Mouse (Mus musculus): Measurements from ENCODE around the gene Rapgef1. TPM values are rescaled to one million over a fixed set of nuclear protein-coding genes. Genes with fewer than 3 reads are reported as not detected.

The Rapgef1 gene
- total RNA-seq, 2 experiments from 2014 or later, result 83.8 to 88.5 TPM

DNA sequence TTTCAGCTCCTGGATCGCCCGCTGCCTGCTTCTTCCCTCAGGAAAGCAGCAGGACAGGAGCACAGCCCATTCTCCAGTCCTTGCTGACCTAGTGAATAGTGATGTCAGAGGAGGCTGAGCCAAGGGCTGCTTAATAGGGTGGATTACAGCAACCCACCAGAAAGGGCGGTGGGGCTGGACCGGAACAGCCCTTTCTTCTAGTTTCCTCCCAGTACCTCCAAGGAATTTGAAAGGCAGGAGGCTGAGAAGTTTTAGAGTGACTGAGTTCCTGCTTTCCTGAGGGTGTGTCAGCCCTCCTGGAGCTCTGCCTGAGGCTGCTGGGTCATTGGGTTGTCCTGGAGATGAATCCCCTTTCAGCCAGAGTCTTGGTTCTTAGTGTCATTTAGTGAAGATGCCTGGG lies 23.9 kb downstream of the Rapgef1 start:
- DNase-seq (ENCODE audit: low spot score in 2 of 2), result no peak

- DNase-seq (ENCODE audit: low spot score in 2 of 2), result no peak
These were observed 25.6 kb downstream of the Rapgef1 start for GRCm38 (mm10) chr2:29645071-29645628.

GRCm38 (mm10) chr2:29646613-29647012 lies 27.1 kb downstream of the Rapgef1 start:
- no peak for DNase-seq (ENCODE audit: low spot score in 2 of 2)

DNA sequence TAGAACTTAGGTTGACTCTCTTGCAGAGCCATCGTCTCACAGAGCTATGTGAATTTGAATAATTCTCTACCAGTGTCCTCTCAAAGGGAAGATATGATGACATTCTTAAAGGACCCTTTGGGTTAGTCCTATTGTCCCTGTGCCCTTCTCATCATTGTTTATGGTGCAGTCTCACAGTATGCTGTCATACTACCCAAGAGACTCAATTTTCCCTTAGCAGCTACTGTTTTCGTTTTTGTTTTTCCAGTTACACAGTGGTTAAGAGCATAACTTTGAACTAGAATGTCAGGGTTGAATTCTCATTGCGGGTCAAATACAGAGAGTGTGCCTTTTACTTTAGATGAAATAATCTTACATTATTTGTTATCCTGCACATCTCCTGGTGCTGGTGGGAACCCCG lies 27.6 kb downstream of the Rapgef1 start:
- DNase-seq (ENCODE audit: low spot score in 2 of 2), result no peak

GRCm38 (mm10) chr2:29647808-29648207 lies 28.3 kb downstream of the Rapgef1 start:
- DNase-seq (ENCODE audit: low spot score in 2 of 2), result peak; percentile 46 to 71

- no peak for DNase-seq (ENCODE audit: low spot score in 2 of 2)
These were observed 29.7 kb downstream of the Rapgef1 start for GRCm38 (mm10) chr2:29648956-29649794.

DNA sequence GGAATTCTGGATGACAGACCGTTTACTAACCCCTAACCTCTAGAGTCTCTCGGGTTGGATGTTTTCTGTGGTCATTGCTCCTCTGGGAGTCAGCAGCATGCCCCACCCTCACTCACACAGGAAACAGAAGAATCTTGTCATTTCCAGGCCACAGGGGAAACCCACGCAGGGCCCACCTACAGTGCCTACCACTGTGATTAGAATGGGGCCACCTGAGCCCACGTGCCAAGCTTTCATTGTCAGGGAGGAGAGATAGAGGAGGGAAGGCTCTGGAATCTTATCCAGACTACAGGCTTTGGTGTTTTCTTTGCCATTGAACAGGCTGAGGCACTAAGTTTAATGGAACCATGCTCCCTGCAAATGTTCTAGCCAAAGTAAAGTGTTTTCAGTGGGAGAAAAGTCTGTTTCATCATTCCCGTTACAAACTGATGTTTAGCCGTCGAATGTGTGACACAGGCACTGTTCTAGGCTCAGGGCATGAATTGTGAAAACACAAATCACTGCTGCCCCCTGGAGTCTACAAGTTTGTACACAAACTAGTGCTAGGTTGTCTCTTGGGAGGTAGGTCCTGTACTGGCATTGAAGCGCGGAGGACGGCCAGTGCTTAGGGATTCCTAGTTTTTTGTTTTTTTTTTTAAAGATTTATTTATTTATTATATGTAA lies 30.4 kb downstream of the Rapgef1 start:
- DNase-seq (ENCODE audit: low spot score in 2 of 2), result peak in 1 of 2 experiments; percentile 50

DNA sequence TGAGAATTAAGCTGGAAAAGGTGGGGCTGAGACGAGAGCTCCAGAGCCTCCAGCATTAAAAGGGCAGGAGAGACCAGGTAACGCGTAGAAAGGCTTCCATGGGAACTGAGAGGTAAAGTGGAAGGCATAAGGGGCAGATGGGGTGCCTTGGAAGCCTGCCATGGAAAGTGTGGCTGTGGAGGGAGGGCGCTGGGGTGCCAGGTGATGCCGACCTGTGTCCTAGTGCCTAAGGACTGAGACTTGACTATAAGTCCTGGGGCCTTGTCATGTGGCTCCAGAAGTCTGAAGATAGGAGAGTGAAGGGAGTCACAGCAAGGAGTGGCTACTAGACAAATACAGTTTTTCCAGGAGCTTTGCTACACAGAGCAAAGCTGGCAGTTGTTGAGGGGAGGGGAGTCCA lies 32.4 kb downstream of the Rapgef1 start:
- DNase-seq (ENCODE audit: low spot score in 2 of 2), result no peak

- no peak for DNase-seq (ENCODE audit: low spot score in 2 of 2)
These were observed 35.9 kb downstream of the Rapgef1 start for GRCm38 (mm10) chr2:29655433-29655832.

DNA sequence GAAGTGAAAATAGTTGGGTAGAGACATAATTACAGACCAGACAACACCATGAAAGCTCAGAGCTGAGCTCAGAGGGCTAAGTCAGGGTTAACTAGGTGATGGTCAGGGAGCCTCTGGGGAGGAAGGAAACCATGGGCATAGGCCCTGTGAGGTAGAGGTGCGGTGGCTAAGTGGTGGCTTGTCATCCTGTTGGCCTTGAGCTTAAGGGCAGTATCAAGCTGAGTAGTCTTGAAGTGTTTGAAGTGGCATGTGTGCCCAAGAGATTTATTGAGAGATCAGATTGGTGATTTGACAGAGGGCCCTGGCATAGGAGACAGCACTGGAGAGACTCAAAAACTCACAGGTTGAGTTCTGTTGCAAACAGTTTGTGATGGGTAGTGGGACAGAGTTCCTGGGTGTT lies 36.6 kb downstream of the Rapgef1 start:
- DNase-seq (ENCODE audit: low spot score in 2 of 2), result no peak

GRCm38 (mm10) chr2:29657089-29657488 lies 37.6 kb downstream of the Rapgef1 start:
- no peak for DNase-seq (ENCODE audit: low spot score in 2 of 2)

GRCm38 (mm10) chr2:29661751-29662191 lies 42.3 kb downstream of the Rapgef1 start:
- DNase-seq (ENCODE audit: low spot score in 2 of 2), result no peak

- DNase-seq (ENCODE audit: low spot score in 2 of 2), result no peak
These were observed 43.8 kb downstream of the Rapgef1 start for GRCm38 (mm10) chr2:29663260-29663877.

GRCm38 (mm10) chr2:29665421-29665820 lies 45.9 kb downstream of the Rapgef1 start:
- no peak for DNase-seq (ENCODE audit: low spot score in 2 of 2)

GRCm38 (mm10) chr2:29666589-29666988 lies 47.1 kb downstream of the Rapgef1 start:
- no peak for DNase-seq (ENCODE audit: low spot score in 2 of 2)

DNA sequence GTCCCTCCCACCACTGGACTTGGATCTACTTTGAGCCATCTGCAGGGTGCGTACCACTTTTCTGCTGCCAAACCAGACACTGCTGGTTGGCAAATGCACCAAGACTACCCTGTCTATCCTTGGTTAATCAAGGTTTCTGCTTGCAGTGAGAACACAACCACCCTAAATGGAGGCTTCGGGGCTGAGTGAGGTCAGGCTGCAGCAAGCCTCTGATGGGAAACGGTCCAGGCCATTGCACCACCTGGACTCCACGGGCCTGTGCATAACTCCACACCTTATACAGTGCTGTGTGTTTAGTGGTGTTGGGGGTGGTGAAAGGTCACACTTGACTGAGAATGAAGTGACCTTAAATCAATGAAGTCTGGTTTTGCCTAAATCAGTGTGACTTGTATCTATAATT lies 47.6 kb downstream of the Rapgef1 start:
- no peak for DNase-seq (ENCODE audit: low spot score in 2 of 2)

DNA sequence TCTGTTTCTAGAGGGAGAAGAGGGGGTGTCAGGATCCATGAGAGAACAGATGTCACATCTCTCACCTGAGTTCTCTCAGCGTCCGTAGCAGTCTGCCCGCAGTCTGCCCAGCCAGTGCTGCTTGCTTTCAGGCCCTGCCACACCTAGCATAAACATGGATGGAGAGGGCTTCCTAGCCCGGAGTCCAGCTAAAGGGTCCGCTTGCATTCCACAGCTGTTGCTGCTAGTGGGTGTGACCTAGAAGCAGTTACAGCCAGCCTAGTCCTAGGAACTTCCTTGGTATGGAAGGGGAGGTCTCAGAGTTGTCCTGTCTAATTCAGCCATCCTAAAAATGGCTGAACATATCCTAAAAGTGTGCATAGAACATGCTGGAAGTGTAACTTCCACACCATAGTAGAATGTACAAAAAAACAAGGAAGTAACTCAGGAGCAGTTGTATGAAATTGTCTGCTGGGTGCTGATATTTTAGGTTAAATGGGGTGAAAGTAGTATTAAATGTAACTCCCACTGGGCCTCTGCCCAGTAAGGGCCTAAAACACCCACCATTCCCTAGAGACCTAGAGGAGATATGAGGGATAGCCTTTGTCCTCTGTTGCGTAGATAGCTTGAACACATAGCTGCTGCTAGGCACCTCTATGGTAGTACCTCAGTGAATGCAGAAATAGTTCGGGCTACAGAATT lies 48.6 kb downstream of the Rapgef1 start:
- no peak for DNase-seq (ENCODE audit: low spot score in 2 of 2)

DNA sequence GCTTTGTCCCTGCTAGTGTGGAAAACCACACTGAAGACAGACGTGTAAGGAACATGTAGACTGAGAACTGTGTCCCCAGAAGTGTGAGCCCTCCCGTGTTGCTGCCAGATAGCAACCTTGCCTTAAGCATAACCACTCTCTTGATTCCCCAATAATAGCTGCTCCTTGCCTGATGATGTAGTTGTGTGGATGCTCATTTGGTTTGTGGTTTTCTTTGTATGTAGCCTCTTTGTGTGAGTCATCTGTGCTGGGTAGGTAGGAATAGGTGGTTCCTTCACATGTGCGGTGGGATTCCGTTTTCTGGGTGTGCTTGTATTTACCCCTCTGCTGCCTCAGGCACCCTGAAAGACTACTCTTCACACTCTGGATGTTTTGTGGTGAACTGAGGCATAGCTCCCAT lies 49.4 kb downstream of the Rapgef1 start:
- DNase-seq (ENCODE audit: low spot score in 2 of 2), result no peak

DNA sequence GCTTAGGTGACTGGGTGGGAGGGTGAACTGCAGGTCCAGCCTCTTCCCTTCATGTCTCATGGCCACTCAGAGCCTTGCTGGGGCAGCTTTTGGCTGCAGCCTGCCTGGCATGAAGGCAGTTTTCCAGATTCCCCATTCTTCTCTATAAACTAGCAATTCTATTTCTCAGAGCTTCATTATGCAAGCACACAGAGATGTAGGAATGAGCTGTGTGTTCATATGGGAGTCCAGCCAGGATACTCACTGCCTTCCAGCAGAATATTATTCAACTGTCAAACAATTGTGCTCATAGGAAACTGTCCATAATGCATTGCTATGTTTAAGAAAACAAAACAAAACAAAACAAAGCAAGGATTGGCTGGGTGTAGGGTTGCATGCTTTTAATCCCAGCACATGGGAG lies 50.2 kb downstream of the Rapgef1 start:
- DNase-seq (ENCODE audit: low spot score in 2 of 2), result peak; percentile 28 to 72

DNA sequence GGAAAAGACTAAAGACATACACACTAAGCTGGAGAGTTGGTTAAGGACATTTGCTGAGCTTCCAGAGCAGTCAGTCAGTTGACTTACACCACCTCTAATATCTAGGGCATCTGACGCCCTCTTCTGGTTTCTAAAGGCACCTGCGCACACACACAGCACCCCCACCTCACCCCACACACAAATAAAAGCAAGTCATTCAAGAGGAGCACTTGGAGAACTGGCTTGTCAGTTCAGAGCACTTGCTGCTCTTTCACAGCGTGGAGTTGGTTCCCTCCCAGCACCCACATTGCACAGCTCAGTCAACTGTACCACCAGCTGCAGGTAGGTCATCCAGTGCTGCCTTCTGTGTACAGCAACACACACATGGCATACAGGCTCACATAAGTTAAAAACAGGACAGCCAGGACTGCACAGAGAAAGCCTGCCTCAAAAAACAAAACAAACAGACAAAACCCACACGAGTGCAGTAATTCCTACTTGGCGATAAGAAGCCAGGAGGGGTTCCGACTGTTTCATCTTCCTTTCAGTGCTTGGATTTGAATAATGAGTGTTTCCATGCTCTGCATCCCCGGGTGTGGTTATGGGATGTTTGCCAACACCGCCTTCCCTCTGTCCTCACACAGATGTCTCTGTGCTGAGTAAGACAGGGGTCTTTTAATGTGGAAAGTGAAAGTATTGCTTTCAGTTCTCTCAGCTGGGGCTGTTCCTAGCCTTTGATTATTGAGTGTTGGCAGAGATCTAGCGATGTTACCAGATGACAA lies 50.9 kb downstream of the Rapgef1 start:
- DNase-seq (ENCODE audit: low spot score in 2 of 2), result peak; percentile 32 to 68

Measured in layer of hippocampus, adult 18-20 months (tissue).